Mouse (Mus musculus) heart, adult 2 months (tissue): ENCODE measurements at regions not wholly inside any gene's neighbourhood (a gene's known extent, or its start where the extent isn't known, plus 50 kb on each side); places are given as distances from the start of the nearest gene placed in this dataset.

ENCODE experiments used
- CTCF ChIP-seq: fragments of 200-600 bp; IDR thresholded peaks from 2 replicates; pipeline ENCODE4 v1.8.1; 2022; ENCODE audit warnings: antibody characterized with exemption, mild to moderate bottlenecking, moderate library complexity
- EP300 ChIP-seq: fragments of 200-500 bp; IDR thresholded peaks from 2 replicates; pipeline ENCODE4 v1.6.1; 2011; ENCODE audit warnings: low read depth, low read length, control low read depth; ENCODE audit not compliant: insufficient read depth
- POLR2A ChIP-seq: fragments of 200-500 bp; IDR thresholded peaks from 2 replicates; pipeline ENCODE4 v1.6.1; 2011; ENCODE audit warnings: mild to moderate bottlenecking, low read depth, low read length, control low read depth; ENCODE audit not compliant: insufficient read depth

DNA sequence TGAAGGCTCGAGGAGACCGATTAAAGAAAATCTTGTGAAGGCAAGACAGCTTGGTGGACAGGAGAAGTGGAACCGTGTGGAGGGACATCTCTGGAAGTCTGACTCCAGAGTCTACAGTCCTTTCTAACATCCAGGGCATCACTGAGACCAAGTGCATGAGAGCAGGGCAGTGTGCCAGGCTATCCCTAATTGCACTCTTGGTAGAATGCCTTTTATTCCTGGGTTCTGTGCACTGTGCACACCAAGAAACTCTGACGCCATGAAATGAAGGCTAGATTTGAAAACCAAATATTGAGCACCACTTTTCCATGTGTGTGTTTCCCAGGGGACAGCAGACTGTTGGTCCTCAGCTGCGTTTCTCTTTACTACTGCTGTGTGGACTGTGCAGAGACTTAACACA is 143.1 kb upstream of the Runx1 start:
- TF ChIP-seq CTCF (no peak), EP300 (no peak), POLR2A (no peak)
